In genomic region chr4:13093234-13093899, GRCm38 (mm10) we compare ENCODE assay signal across 12 mouse cellular contexts.
DNase-seq lines count a peak whose midpoint lies in the region; ATAC-seq and TF ChIP-seq lines count a peak whose summit lies in the region.
"Had no signal": no experiment of that assay in that cellular context is flagged by ENCODE, and none has a peak within 500 bp of the region (broad histone marks: within the 10 kb centered on the region; RNA-seq: fewer than 3 reads in every experiment).

No protein-coding gene starts in this region.

- WGBS in lung, embryonic 14.5 days, result 29% methylated on average over 8 of the region's 8 CpGs

- ATAC-seq in lung, embryonic 14.5 days (ENCODE audit: insufficient read depth), result no peak
- ATAC-seq: hindbrain, embryonic 16.5 days had no signal

- no peaks in the 10 kb centered on the region for H3K9me3 ChIP-seq in lung, embryonic 14.5 days (ENCODE audit: low read depth, low read length)
- H3K9me3 ChIP-seq: lung, embryonic 15.5 days had no signal

- H3K27me3 ChIP-seq in lung, embryonic 14.5 days (ENCODE audit: insufficient read depth, low read length), result no peaks in the 10 kb centered on the region
- H3K27me3 ChIP-seq: lung, embryonic 15.5 days had no signal

- no peak overlapping the region for H3K4me3 ChIP-seq in lung, embryonic 14.5 days (ENCODE audit: low read depth, low read length)
- H3K4me3 ChIP-seq: erythroblast, embryonic 14.5 days; lung, embryonic 15.5 days; myocyte had no signal

- H3K36me3 ChIP-seq in lung, embryonic 14.5 days (ENCODE audit: insufficient read depth), result no peaks in the 10 kb centered on the region
- H3K36me3 ChIP-seq: lung, embryonic 15.5 days had no signal

- H3K9ac ChIP-seq in lung, embryonic 14.5 days, result no peak overlapping the region
- H3K9ac ChIP-seq: lung, embryonic 15.5 days had no signal

- TF ChIP-seq CTCF in lung, embryonic 14.5 days (IDR thresholded peaks at IDR 0.05; ENCODE audit: low read depth), result no peak

- DNase-seq in lung, embryonic 14.5 days, result peak; percentile 19
- no peak for DNase-seq in lung, postnatal 25 days (ENCODE audit: low spot score)
- DNase-seq in embryo, embryonic 11 days, result peak; percentile 84
- peak; percentile 91 for DNase-seq in forelimb bud, embryonic 11.5 days (ENCODE audit: low read depth, low spot score)
- peak; percentile 16 for DNase-seq in retina, embryonic 14.5 days (ENCODE audit: low spot score)
- DNase-seq in lung, adult 18-20 months, result no peak
- no peak for DNase-seq in thymus, postnatal 4 days
- DNase-seq: spleen, adult 18-20 months had no signal

- H3K27ac ChIP-seq in lung, embryonic 14.5 days (ENCODE audit: low read depth), result no peak overlapping the region
- H3K27ac ChIP-seq: lung, embryonic 15.5 days had no signal

- no peak overlapping the region for H3K4me2 ChIP-seq in lung, embryonic 14.5 days
- H3K4me2 ChIP-seq: lung, embryonic 15.5 days had no signal

- H3K4me1 ChIP-seq in lung, embryonic 14.5 days (ENCODE audit: insufficient read depth), result no peaks in the 10 kb centered on the region; the same call in 1 of the 2 replicates
- H3K4me1 ChIP-seq: lung, embryonic 15.5 days had no signal

Comparison
In these comparisons a context has a peak if more than half of its experiments do, and no peak if none do; other contexts are left out.
1. DNase-seq: peak in lung, embryonic 14.5 days (single experiment), embryo, embryonic 11 days (single experiment), forelimb bud, embryonic 11.5 days (single experiment) and retina, embryonic 14.5 days (single experiment); none in lung, postnatal 25 days (single experiment), lung, adult 18-20 months (0 of 2) and thymus, postnatal 4 days (single experiment).